18 mouse cellular contexts compared by ENCODE assay signal in the genomic region with DNA sequence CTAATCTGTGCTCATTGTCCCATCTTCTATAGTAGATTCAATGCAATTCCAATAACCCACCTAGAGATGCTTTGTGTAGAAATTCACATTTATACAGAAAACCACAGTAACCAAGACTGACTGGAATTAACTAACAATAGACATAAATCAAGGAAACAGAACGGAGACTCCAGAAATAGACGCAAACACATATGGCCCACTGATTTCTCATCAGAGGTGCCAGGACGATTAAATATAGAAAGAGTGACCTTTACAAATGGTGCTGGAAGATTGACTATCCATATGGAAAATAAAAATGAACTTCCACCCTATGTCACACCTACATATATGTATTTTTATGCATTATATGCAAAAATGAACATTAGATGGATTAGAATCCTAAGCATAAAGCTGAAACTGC.
"Had no signal": no experiment of that assay in that cellular context is flagged by ENCODE, and none has a peak within 500 bp of the region (broad histone marks: within the 10 kb centered on the region; RNA-seq: fewer than 3 reads in every experiment).

No protein-coding gene starts in this region.

- ATAC-seq: hindbrain, embryonic 16.5 days; inflammation-experienced regulatory T-cells, adult 6 months; intestine, embryonic 15.5 days; intestine, postnatal 0 days; liver, postnatal 0 days had no signal

- DNase-seq: gastrocnemius, adult 2 months; gastrocnemius, postnatal 10 days; gastrocnemius, postnatal 25 days; heart, adult 18-20 months; heart, postnatal 10 days; heart, postnatal 4 days; kidney, adult 18-20 months; kidney, adult 8-10 months; kidney, postnatal 10 days; kidney, postnatal 25 days; kidney, postnatal 4 days; liver; liver, embryonic 13.5 days; liver, postnatal 0 days had no signal
